Mouse (Mus musculus): ENCODE measurements at regions not wholly inside any gene's neighbourhood (a gene's known extent, or its start where the extent isn't known, plus 50 kb on each side); places are given as distances from the start of the nearest gene placed in this dataset.

- no peak for DNase-seq (ENCODE audit: low read depth, low spot score)
Observed at GRCm38 (mm10) chr1:77568081-77568480, 53.2 kb upstream of the Epha4 start.

GRCm38 (mm10) chr1:77567657-77568056 is 52.8 kb upstream of the Epha4 start:
- no peak for DNase-seq (ENCODE audit: low read depth, low spot score)

All from A20 (cell line).